Mouse (Mus musculus): ENCODE results near the gene Ern2. TPM values are rescaled to one million over a fixed set of nuclear protein-coding genes. Genes with fewer than 3 reads are reported as not detected.

Ern2 gene
- polyA plus RNA-seq, 1 experiment from 2014 or later: 0.25 TPM

GRCm38 (mm10) chr7:122158488-122158887 lies 27.5 kb downstream of the Ern2 start:
- 6% methylated on average over 13 of the region's 13 CpGs for WGBS
- H3K9me3 ChIP-seq: no peaks in the 10 kb centered on the region
- H3K9ac ChIP-seq: peak overlapping the region; percentile 60
- peak overlapping the region; percentile 15; the same call in 1 of the 2 replicates for H3K27ac ChIP-seq
- peaks cover 45% of the 10 kb centered on the region for H3K4me1 ChIP-seq
- H3K27me3 ChIP-seq (replicated peaks): no peaks in the 10 kb centered on the region
- peak overlapping the region; percentile 67 for H3K4me3 ChIP-seq
- peak overlapping the region; percentile 76 for H3K4me2 ChIP-seq (replicated peaks)
- H3K36me3 ChIP-seq: peaks cover 20% of the 10 kb centered on the region; the same call in 1 of the 2 replicates
- peak; percentile 4; the same call in 1 of the 2 replicates for ATAC-seq (ENCODE audit: low FRiP score, low read depth)

GRCm38 (mm10) chr7:122152473-122152872 lies 33.5 kb downstream of the Ern2 start:
- H3K4me3 ChIP-seq: no peak overlapping the region
- H3K9ac ChIP-seq: no peak overlapping the region
- no peaks in the 10 kb centered on the region for H3K9me3 ChIP-seq
- H3K27ac ChIP-seq: no peak overlapping the region
- no peaks in the 10 kb centered on the region for H3K27me3 ChIP-seq (replicated peaks)
- no peak overlapping the region for H3K4me2 ChIP-seq (replicated peaks)
- 88% methylated on average over 4 of the region's 4 CpGs for WGBS
- ATAC-seq (ENCODE audit: low FRiP score, low read depth): no peak
- peaks cover 6% of the 10 kb centered on the region; the same call in 1 of the 2 replicates for H3K4me1 ChIP-seq
- peaks cover 28% of the 10 kb centered on the region for H3K36me3 ChIP-seq

DNA sequence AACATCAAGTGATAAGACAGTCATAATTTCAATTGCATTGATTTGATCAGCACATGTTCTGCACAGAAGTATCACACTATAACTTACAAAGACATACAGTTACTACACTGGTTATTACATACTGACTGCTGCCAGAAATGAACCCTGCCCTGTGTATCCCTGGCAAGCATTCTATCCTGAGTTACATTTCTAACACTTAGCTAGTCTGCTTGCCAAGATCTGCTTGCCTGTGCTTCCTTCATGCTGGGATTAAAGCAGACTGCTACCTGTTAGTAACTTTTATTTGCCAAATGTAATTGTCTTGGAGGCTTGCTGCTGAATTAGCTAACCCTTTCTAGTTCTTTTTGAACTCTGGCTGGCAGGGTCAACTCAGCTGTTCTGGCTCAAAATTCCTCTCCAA lies 45.0 kb downstream of the Ern2 start:
- peaks cover 88% of the 10 kb centered on the region for H3K36me3 ChIP-seq
- no peaks in the 10 kb centered on the region for H3K4me1 ChIP-seq
- no peak overlapping the region for H3K4me3 ChIP-seq
- ATAC-seq (ENCODE audit: low FRiP score, low read depth): no peak
- no peak overlapping the region for H3K27ac ChIP-seq
- H3K27me3 ChIP-seq (replicated peaks): no peaks in the 10 kb centered on the region
- no peak overlapping the region for H3K4me2 ChIP-seq (replicated peaks)
- H3K9ac ChIP-seq: no peak overlapping the region
- no peaks in the 10 kb centered on the region for H3K9me3 ChIP-seq

GRCm38 (mm10) chr7:122138190-122138589 lies 47.8 kb downstream of the Ern2 start:
- no peak overlapping the region for H3K27ac ChIP-seq
- peaks cover 6% of the 10 kb centered on the region for H3K4me1 ChIP-seq
- no peak for ATAC-seq (ENCODE audit: low FRiP score, low read depth)
- peaks cover 73% of the 10 kb centered on the region for H3K36me3 ChIP-seq
- 93% methylated on average over 5 of the region's 5 CpGs for WGBS
- no peaks in the 10 kb centered on the region for H3K9me3 ChIP-seq
- H3K27me3 ChIP-seq (replicated peaks): no peaks in the 10 kb centered on the region
- H3K9ac ChIP-seq: no peak overlapping the region
- no peak overlapping the region for H3K4me3 ChIP-seq
- H3K4me2 ChIP-seq (replicated peaks): no peak overlapping the region

- no peaks in the 10 kb centered on the region for H3K9me3 ChIP-seq
- H3K36me3 ChIP-seq: peaks cover 67% of the 10 kb centered on the region
- H3K27me3 ChIP-seq (replicated peaks): no peaks in the 10 kb centered on the region
- no peak overlapping the region for H3K4me3 ChIP-seq
- peaks cover 9% of the 10 kb centered on the region for H3K4me1 ChIP-seq
- no peak for ATAC-seq (ENCODE audit: low FRiP score, low read depth)
- no peak overlapping the region for H3K9ac ChIP-seq
- H3K27ac ChIP-seq: no peak overlapping the region
- no peak overlapping the region for H3K4me2 ChIP-seq (replicated peaks)
These were observed 48.9 kb downstream of the Ern2 start for GRCm38 (mm10) chr7:122137071-122137470.

DNA sequence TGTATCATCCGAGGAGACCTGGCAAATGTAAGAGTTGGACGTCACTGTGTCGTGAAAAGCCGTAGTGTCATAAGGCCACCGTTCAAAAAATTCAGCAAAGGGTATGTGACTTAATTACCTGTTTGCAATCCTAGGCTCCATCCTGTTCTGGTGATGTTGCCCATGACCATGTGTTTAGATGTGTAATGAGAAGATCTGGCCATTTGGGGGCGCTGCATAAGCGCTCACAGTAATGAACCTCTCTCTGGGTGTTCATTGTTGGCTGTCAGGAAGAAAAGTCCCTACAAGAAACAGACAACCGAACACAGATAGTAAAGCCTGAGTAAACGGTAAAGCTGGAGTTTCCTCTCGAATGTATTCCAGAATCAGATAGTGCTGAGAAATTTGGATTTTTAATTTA lies 50.9 kb downstream of the Ern2 start:
- Histone ChIP-seq H3K9ac (no peak overlapping the region), H3K9me3 (no peaks in the 10 kb centered on the region), H3K4me2 (replicated peaks) (no peak overlapping the region), H3K27ac (no peak overlapping the region), H3K36me3 (peaks cover 47% of the 10 kb centered on the region), H3K4me1 (peaks cover 10% of the 10 kb centered on the region), H3K27me3 (replicated peaks) (no peaks in the 10 kb centered on the region), H3K4me3 (no peak overlapping the region)
- no peak for ATAC-seq (ENCODE audit: low FRiP score, low read depth)
- WGBS: 74% methylated on average over 10 of the region's 10 CpGs

- peaks cover 33% of the 10 kb centered on the region for H3K36me3 ChIP-seq
- H3K4me1 ChIP-seq: peaks cover 10% of the 10 kb centered on the region
- ATAC-seq (ENCODE audit: low FRiP score, low read depth): no peak; the same call in 1 of the 2 replicates
- H3K4me2 ChIP-seq (replicated peaks): peak overlapping the region; percentile 84
- no peak overlapping the region for H3K27ac ChIP-seq
- no peaks in the 10 kb centered on the region for H3K9me3 ChIP-seq
- H3K4me3 ChIP-seq: peak overlapping the region; percentile 83
- H3K9ac ChIP-seq: peak overlapping the region; percentile 72
- WGBS: 19% methylated on average over 8 of the region's 8 CpGs
- H3K27me3 ChIP-seq (replicated peaks): no peaks in the 10 kb centered on the region
These were observed 52.7 kb downstream of the Ern2 start for GRCm38 (mm10) chr7:122133338-122133625.

DNA sequence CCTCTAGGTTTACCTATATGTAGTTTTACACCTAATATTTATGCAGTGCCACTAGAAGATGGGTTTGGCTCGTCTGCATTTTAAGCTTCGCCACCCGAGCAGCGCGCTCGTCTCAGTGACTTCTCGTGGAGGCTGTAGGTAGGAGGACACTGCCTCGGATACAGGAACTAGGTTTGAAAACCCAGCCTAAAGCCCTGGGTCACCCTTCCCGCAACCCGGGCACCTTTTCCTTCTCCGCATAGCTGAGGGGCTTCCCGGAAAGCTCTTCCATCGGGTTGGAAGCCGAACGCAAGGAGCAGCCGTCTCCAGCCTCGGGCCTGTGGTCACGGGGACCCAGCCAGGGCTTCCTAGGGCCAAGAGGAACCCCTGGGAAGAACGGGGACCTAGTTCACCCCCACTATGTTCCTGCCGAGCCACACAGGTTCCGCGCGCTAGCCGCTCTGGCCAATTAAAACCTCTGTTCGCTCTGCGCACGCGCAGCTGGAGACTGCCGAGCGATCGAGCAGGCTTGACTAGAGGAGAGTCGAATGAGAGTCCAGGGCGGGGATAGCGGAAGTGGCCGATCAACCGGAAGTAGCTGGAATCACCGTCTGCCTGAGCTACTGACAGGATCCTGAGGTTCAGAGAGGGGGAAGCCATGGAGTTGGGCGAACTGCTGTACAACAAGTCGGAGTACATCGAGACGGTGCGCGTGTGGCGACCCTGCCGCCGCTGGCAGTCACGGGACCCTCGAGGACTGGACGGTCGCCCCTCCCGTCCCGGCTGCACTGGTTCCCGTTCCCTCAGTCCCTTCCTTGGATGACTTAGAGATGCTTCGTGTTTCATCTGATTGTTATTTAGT lies 53.3 kb downstream of the Ern2 start, which contains the start of the genes Palb2 and Dctn5:
TSS of gene Palb2 (minus strand) at position 489 of the 841 bp plus-strand sequence.
TSS of gene Dctn5 (plus strand) at position 545 of the 841 bp plus-strand sequence.
- Histone ChIP-seq H3K9ac (peak within 1 kb of the TSS; percentile 72), H3K36me3 (peaks cover 33% of the 10 kb centered on the region), H3K4me1 (peaks cover 10% of the 10 kb centered on the region), H3K27ac (no peak within 1 kb of the TSS), H3K9me3 (no peaks in the 10 kb centered on the region), H3K4me3 (peak within 1 kb of the TSS; percentile 83), H3K27me3 (replicated peaks) (no peaks in the 10 kb centered on the region), H3K4me2 (replicated peaks) (peak within 1 kb of the TSS; percentile 84)
- under 1% methylated on average over 54 of the region's 54 CpGs for WGBS
- ATAC-seq (ENCODE audit: low FRiP score, low read depth): peak; percentile 96

- no peak overlapping the region for H3K27ac ChIP-seq
- peak overlapping the region; percentile 83 for H3K4me3 ChIP-seq
- H3K4me1 ChIP-seq: peaks cover 10% of the 10 kb centered on the region
- ATAC-seq (ENCODE audit: low FRiP score, low read depth): no peak
- H3K36me3 ChIP-seq: peaks cover 35% of the 10 kb centered on the region
- H3K27me3 ChIP-seq (replicated peaks): no peaks in the 10 kb centered on the region
- H3K4me2 ChIP-seq (replicated peaks): peak overlapping the region; percentile 84
- no peak overlapping the region for H3K9ac ChIP-seq
- H3K9me3 ChIP-seq: no peaks in the 10 kb centered on the region
These were observed 54.2 kb downstream of the Ern2 start for GRCm38 (mm10) chr7:122131834-122132233.

GRCm38 (mm10) chr7:122126946-122127345 lies 59.1 kb downstream of the Ern2 start:
- Histone ChIP-seq H3K27me3 (replicated peaks) (no peaks in the 10 kb centered on the region), H3K9ac (no peak overlapping the region), H3K4me2 (replicated peaks) (no peak overlapping the region), H3K4me1 (no peaks in the 10 kb centered on the region; the same call in 1 of the 2 replicates), H3K27ac (no peak overlapping the region), H3K4me3 (no peak overlapping the region), H3K36me3 (peaks cover 43% of the 10 kb centered on the region), H3K9me3 (no peaks in the 10 kb centered on the region)
- ATAC-seq (ENCODE audit: low FRiP score, low read depth): no peak
- WGBS: 95% methylated on average over 11 of the region's 11 CpGs

- H3K4me1 ChIP-seq: no peaks in the 10 kb centered on the region
- WGBS: 76% methylated on average over 8 of the region's 8 CpGs
- H3K27ac ChIP-seq: no peak overlapping the region
- peaks cover 49% of the 10 kb centered on the region for H3K36me3 ChIP-seq
- no peak overlapping the region for H3K9ac ChIP-seq
- H3K9me3 ChIP-seq: no peaks in the 10 kb centered on the region
- no peak overlapping the region for H3K4me2 ChIP-seq (replicated peaks)
- no peaks in the 10 kb centered on the region for H3K27me3 ChIP-seq (replicated peaks)
- no peak for ATAC-seq (ENCODE audit: low FRiP score, low read depth)
- H3K4me3 ChIP-seq: no peak overlapping the region
These were observed 60.4 kb downstream of the Ern2 start for GRCm38 (mm10) chr7:122125636-122126035.

DNA sequence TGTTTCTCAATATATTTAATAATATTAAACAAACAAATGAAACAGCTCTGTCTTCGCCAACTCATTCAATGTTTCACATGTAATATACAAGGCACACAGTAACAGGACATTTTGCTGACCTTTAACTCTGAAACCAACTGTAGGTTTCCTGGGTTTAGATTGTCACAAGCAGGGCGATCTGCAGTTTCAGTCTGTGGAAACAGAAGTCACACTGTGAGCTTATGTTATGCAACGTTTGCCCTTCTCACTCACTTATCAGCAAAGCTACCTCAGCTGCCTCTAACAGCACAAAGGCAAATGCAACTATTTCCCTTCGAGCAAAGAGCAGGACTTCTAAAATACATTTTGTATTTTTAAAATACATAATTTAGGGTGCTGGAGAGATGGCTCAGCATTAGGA lies 62.5 kb downstream of the Ern2 start:
- Histone ChIP-seq H3K9ac (no peak overlapping the region), H3K36me3 (peaks cover 54% of the 10 kb centered on the region), H3K27ac (no peak overlapping the region), H3K4me3 (no peak overlapping the region), H3K9me3 (no peaks in the 10 kb centered on the region), H3K27me3 (replicated peaks) (no peaks in the 10 kb centered on the region), H3K4me1 (no peaks in the 10 kb centered on the region), H3K4me2 (replicated peaks) (no peak overlapping the region)
- no peak for ATAC-seq (ENCODE audit: low FRiP score, low read depth)
- WGBS: 89% methylated on average over 4 of the region's 4 CpGs
